Mouse (Mus musculus): ENCODE measurements around the gene Rabgap1l. TPM values are rescaled to one million over a fixed set of nuclear protein-coding genes. Genes with fewer than 3 reads are reported as not detected.

Rabgap1l gene
- 39.2 and 70.8 TPM in 2 replicates for total RNA-seq (2023)

GRCm38 (mm10) chr1:160792686-160793355 lies at the start of gene Rabgap1l:
Gene Rabgap1l (minus strand): TSS chr1:160793211.

DNA sequence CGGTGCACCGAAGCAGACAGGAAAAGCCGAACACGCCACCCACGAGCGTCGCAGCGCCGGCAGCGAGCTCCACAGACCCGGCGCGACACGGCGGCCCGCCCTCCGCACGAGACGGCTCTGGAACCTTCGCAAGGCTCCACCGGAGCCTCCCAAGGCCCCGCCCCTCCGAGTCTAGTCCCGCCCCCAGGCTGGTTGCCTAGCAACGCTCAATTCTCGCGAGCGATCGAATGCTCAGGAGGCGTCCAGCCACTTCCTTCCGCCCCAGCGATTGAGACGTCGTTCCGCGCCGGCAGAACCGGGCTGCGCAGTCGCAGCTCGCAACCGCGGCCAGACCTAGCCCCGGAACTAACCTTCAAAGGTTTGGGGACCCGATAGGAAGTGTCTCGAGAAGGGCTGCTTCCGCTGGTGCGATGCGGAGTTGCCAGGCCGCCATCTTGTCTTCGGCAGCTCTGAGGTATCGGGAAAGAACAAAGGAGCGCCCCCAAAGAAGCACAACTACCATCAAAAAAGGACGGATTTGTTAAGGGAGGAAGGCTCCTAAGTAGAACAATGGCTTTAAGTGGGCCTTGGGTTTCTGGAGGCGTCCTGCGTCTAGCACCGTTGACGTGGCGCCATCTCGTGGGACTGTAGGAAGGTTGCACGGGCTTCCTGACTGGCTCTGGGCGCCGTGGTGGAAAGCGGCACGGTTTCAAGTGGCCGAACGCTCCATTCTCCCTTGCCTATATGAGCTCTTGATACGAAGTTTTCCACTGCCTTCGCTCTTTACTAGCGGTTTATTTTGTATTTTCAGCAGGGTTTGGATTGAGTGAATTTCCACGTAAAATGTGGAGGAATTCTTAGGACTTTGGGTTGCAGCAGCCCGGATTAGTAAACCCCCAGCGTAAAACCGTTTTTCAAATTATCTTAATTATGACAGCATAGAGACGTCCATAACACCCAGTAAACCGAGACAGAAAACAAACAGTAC lies 580.0 kb downstream of the Rabgap1l start, which contains the start of gene Cacybp:
Gene Cacybp (minus strand): TSS at position 173 of the 967 bp plus-strand sequence.

GRCm38 (mm10) chr1:160194529-160195336 lies 598.3 kb downstream of the Rabgap1l start, which contains the start of gene Mrps14:
Gene Mrps14 (plus strand): TSS chr1:160195215.

Other genes with a start within 250 kb of the Rabgap1l start
- gene Rc3h1, start 113.2 kb upstream of the Rabgap1l start, total RNA-seq (2023) = 47.0 and 60.1 TPM in 2 replicates
- 0.52 and 0.98 TPM in 2 replicates for gene Serpinc1, start 185.4 kb upstream of the Rabgap1l start, total RNA-seq (2023)
- gene Zbtb37, start 241.6 kb upstream of the Rabgap1l start, total RNA-seq (2023) = 11.1 and 22.9 TPM in 2 replicates